Mouse (Mus musculus): ENCODE data around the gene F11r. TPM values are rescaled to one million over a fixed set of nuclear protein-coding genes. Genes with fewer than 3 reads are reported as not detected.
"Not testable (repeated sequence)": the region's sequence is repeated elsewhere in the genome, so short reads cannot be mapped to it uniquely, and the experiment has no call there.

Gene F11r
- total RNA-seq, 2 experiments from 2014 or later = 6.9 to 7.7 TPM

DNA sequence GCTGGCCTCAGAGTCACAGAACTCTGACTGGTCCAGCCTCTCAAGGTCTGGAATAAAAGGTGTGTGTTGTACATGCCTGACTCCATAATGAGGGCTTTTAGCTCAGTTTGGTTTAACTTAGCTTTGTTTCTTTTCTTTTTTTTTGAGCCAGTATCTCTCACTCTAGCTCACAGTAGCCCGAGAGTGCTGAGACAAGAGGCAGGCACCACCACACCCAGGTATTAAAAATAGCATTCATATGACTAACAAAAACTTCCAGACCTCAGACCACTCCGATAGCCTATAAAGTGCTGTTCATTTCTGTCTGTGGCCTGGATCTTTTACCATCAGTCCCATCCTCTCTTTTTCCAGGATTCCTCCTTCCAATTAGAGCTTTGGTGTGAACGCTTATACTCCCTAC, 32.3 kb downstream of the F11r start:
- no peak for DNase-seq (ENCODE audit: low spot score in 2 of 2)

DNA sequence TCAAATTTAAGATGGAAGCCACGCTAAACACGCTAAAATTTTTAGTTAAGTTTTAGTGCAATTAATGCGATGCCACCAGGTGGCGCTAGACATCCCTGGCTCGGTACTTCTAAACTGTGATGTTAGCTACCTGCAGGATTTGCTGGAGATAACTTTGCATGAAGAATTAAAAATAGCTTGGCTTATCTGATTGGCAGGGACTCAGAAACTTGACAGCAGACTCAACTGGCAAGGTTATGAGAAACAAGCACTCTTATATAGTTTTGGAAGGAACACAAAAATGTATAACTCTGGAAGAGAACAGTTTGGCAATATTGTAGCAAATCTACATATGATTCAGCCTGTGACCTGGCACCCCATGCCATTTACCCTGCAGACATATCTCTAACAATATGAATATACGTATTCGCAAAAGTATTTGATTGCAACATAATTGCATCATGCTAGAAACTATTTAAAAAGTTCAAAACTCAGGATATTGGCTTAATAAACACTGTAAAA, 33.1 kb downstream of the F11r start:
- DNase-seq (ENCODE audit: low spot score in 2 of 2) = peak; percentile 16 to 34

GRCm38 (mm10) chr1:171470896-171471295, 33.6 kb downstream of the F11r start:
- DNase-seq (ENCODE audit: low spot score in 2 of 2) = no peak

GRCm38 (mm10) chr1:171471452-171471851, 34.1 kb downstream of the F11r start:
- no peak for DNase-seq (ENCODE audit: low spot score in 2 of 2)

GRCm38 (mm10) chr1:171471941-171472340, 34.6 kb downstream of the F11r start:
- DNase-seq (ENCODE audit: low spot score in 2 of 2) = not testable (repeated sequence)

GRCm38 (mm10) chr1:171473506-171473905, 36.2 kb downstream of the F11r start:
- DNase-seq (ENCODE audit: low spot score in 2 of 2) = no peak

GRCm38 (mm10) chr1:171473920-171474640, 36.7 kb downstream of the F11r start:
- DNase-seq (ENCODE audit: low spot score in 2 of 2) = no peak

GRCm38 (mm10) chr1:171477123-171477522, 39.8 kb downstream of the F11r start:
- no peak for DNase-seq (ENCODE audit: low spot score in 2 of 2)

DNA sequence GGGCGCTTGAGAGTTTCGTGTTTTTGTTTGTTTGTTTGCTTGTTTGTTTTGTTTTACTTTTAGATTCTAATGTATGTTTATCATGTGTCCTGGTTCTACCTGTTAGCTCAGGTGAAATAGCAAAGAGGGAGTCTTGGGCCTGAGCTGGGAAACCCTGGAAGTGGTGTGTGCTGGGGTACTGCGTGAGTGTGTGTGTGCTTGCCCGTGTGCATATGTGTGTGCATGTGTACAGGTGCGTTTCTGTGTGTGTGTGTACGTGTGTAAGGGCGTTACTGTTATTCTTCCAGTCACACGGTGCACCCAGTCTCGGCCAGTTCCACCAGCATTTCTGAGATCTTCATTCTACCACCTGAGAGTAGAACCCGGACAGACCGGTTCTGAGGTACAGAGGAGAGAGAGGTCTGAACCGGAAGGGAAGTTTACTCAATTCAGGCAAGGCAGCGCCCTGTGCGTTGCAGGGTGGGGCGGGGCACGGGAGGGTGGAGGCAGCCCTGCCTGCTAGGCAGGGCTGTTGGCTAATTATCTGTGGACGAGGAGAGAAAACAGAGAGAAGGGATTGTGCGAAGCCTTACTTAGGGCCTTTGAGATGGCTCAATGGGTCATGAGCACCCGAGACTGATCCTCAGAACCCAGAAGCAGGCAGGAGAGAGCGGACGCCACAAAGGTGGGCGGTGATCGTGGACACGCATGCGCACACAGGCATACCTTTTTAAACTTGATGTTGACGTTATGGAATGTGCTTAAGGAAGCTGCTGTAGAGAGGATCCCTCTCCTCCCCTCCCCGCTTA, 40.6 kb downstream of the F11r start:
- no peak for DNase-seq (ENCODE audit: low spot score in 2 of 2)

- DNase-seq (ENCODE audit: low spot score in 2 of 2) = peak; percentile 68 to 81
Measured at GRCm38 (mm10) chr1:171478968-171479367, 41.6 kb downstream of the F11r start.

DNA sequence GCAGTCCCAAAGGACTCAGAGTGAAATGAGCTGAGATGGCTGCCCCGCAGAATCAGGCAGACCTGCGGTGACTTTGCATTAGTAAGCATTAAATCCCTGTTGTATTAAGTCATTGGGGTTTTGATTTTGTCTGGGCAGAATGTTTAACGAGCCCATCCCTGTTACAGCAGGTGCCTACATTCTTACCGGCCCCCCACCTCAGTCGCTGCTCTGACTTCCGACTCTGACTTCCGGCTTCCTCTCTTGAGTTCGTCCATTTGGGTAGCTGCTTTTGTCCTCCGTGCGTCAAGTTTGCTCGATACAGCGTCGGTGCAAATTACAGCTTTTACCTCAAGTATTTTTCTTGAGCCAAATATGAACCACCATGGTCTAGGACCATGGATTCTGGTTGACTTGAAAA, 56.9 kb downstream of the F11r start:
- DNase-seq (ENCODE audit: low spot score in 2 of 2) = no peak

- no peak for DNase-seq (ENCODE audit: low spot score in 2 of 2)
Measured at GRCm38 (mm10) chr1:171495371-171495770, 58.0 kb downstream of the F11r start.

DNA sequence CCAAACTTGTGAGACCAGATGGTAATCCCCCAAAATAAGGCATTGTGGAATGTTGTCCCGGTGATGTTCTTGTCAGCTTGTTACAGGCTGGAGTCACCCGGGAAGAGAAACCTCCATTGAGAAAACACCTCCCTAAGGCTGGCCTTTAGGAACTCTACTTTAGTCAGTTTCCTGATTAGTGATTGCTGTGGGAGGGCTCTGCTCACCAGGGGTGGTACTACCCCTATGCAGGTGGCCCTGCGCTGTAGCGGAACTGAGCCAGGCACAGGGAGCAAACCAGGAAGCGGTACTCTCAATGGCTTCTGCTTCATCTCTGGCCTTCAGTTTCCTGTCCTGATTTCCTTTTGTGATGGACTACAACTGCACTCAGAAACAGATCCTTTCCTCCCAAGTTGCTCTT, 62.5 kb downstream of the F11r start:
- DNase-seq (ENCODE audit: low spot score in 2 of 2) = no peak

- DNase-seq (ENCODE audit: low spot score in 2 of 2) = no peak
Measured at GRCm38 (mm10) chr1:171501016-171501610, 63.8 kb downstream of the F11r start.

- DNase-seq (ENCODE audit: low spot score in 2 of 2) = no peak
Measured at GRCm38 (mm10) chr1:171501636-171502080, 64.3 kb downstream of the F11r start.

GRCm38 (mm10) chr1:171502388-171503249, 65.3 kb downstream of the F11r start:
- DNase-seq (ENCODE audit: low spot score in 2 of 2) = peak in 1 of 2 experiments; percentile 65

DNA sequence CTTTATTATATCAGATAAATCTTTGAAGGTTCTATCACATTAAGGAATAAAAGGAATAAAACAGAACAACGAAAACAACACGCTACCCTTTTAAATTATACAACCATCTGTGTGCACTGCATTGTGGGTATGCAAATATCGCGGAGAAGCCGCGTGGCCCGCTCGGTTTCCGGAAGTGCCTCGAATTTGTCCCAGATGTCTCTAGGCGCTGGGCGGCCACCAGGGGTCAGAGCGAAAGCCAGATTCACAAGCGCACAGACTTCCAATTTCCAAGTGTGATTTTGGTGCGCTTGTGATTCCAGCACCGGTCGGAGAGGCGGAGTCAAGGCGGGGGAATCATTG, 65.9 kb downstream of the F11r start, which contains the start of gene Alyref2:
Alyref2 (plus strand) TSS at position 229 of the 342 bp plus-strand sequence.
- DNase-seq (ENCODE audit: low spot score in 2 of 2) = peak; percentile 96 to 97

- DNase-seq (ENCODE audit: low spot score in 2 of 2) = peak; percentile 58 to 62
Measured at GRCm38 (mm10) chr1:171503592-171504291, 66.4 kb downstream of the F11r start.

GRCm38 (mm10) chr1:171504586-171504985, 67.3 kb downstream of the F11r start:
- no peak for DNase-seq (ENCODE audit: low spot score in 2 of 2)

DNA sequence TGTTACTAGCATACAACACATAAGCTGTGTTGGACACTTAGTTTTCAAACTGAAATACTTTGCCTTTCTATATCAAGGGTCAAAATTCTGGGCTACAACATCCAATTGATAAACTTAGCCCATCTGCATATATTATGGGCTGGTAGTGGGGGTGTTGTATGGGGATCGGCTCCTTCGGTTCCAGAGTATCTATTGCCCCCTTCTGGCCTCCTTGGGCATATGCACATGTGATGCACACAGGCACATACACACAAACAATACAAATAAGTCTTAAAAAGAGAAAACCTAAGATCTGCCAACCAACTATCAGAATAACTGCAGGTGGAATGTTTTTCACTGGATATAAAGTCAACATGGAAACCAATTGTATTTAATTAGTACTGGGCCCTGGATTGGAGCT, 75.9 kb downstream of the F11r start:
- no peak for DNase-seq (ENCODE audit: low spot score in 2 of 2)

Data from layer of hippocampus, postnatal 14 days (tissue).